Mouse (Mus musculus) embryonic fibroblast, embryonic 13.5 days (primary cell): ENCODE results near the gene Togaram1.

Experiments used
- CTCF ChIP-seq: IDR thresholded peaks from 2 replicates; pipeline ENCODE4 v1.5.1; 2011; ENCODE audit warnings: mild to moderate bottlenecking, control low read depth, low read length, moderate library complexity, borderline replicate concordance; ENCODE audit not compliant: insufficient read depth
- POLR2A ChIP-seq: IDR thresholded peaks from 2 replicates; pipeline ENCODE4 v1.6.1; 2011; ENCODE audit warnings: low read depth, mild to moderate bottlenecking, control low read depth, low read length, moderate library complexity

DNA sequence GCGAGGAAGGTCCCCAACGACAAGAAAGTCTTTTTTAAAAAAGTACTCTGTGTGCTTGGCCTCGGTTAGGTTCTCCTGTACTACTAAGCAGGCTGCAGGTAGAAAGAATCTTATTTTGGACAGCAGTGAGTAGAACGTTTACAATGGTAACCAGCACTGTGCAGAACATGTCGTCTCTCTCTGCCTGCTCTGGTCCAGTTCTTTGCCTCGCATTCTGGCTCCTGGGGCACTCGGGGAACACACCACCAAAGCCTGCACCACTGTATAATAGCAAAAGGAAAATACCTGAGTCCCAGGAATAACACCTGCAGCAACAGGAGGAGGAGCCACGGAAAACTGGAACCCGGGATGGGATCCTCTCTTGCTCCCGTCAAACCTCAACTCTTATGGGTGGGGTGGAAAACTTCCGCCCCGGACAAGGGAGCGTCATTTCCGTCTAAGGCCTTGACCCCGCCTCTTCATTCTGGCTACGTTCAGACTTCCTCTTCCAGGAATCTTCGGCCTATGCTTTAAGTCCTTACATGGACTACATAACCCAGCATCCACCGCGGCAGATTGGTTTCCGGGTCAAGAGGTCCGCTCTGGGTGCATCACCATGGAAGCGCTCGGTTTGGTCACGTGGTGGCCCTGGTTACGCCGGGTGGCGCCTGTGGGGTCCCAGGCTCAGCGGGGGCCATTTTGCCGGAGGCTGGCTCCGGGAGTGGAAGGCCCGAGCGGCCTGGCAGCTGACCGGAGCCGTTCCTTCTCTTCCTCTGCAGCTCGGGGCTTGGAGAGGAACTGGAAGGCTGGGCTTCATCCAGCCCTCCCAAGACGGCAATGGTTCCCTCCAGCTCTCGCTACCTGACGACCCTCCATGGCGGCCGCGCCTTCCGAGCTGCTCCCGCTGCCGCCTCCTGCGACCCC lies at the start of gene Togaram1, which contains the start of gene Klhl28:
- TF ChIP-seq POLR2A (peak; percentile 89), CTCF (no peak)
